ENCODE assay signal across 10 mouse cellular contexts in the genomic region with DNA sequence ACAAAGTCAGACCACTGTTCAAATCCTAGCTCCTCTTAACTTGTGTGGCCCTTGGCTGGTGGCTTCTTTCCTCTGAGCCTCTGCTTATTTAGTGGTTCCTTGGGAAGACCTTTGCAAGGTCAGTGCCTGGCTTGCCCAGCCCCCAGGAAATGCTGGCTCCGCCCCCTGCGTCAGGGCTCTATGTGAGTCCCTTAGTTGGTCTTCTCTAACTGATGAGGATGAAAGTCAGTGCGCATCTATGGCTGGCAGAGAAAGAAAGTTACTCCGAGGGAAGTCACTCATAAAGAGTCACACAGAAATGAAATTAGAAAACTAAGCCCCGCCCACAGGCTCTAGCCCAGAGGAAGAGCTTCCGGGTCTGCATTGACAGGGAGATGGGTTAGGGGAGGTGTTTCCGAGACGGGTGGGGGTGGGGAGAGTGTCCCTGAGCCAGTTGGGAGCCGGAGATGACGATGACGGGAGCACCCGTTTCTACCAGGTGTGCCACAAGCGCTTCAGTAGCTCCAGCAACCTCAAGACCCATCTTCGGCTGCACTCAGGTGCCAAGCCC. TPM values are rescaled to one million over a fixed set of nuclear protein-coding genes. Genes with fewer than 3 reads are reported as not detected.
DNase-seq lines count a peak whose midpoint lies in the region; ATAC-seq and TF ChIP-seq lines count a peak whose summit lies in the region.
"Had no signal": no experiment of that assay in that cellular context is flagged by ENCODE, and none has a peak within 500 bp of the region (broad histone marks: within the 10 kb centered on the region; RNA-seq: fewer than 3 reads in every experiment).

No protein-coding gene starts in this region.

- no peak overlapping the region for H3K9ac ChIP-seq in lung, embryonic 14.5 days
- H3K9ac ChIP-seq in intestine, postnatal 0 days (ENCODE audit: low read depth, low read length) = no peak overlapping the region

- H3K4me1 ChIP-seq in lung, embryonic 14.5 days (ENCODE audit: insufficient read depth) = no peaks in the 10 kb centered on the region
- H3K4me1 ChIP-seq in intestine, postnatal 0 days (replicated peaks; ENCODE audit: control insufficient read depth, insufficient read depth, low read length) = peaks cover 5% of the 10 kb centered on the region; the same call in 1 of the 2 replicates
- H3K4me1 ChIP-seq in thymus, adult 2 months (replicated peaks; ENCODE audit: control insufficient read depth, insufficient read depth, low read length) = peaks cover 41% of the 10 kb centered on the region

- peak; percentile 15 for DNase-seq in lung, embryonic 14.5 days
- DNase-seq in lung, postnatal 36 days = no peak
- DNase-seq in thymus, adult 2 months = peak; percentile 43
- no peak for DNase-seq in ovary, postnatal 14 days (ENCODE audit: low spot score)
- no peak for DNase-seq in cerebellum, adult 9-10 months
- DNase-seq: cerebellum, adult 18-20 months; right cerebral cortex, postnatal 25 days had no signal

- 23% methylated on average over 14 of the region's 14 CpGs for WGBS in lung, embryonic 14.5 days
- WGBS in intestine, postnatal 0 days = 33% methylated on average over 14 of the region's 14 CpGs
- WGBS in thymus, adult 2 months = 26% methylated on average over 14 of the region's 14 CpGs

- no peak for TF ChIP-seq CTCF in lung, embryonic 14.5 days (IDR thresholded peaks at IDR 0.05; ENCODE audit: low read depth)
- no peak for TF ChIP-seq CTCF in intestine, postnatal 0 days (IDR thresholded peaks at IDR 0.05; ENCODE audit: low read depth)
- TF ChIP-seq CTCF in thymus, adult 2 months (IDR thresholded peaks at IDR 0.05; ENCODE audit: borderline replicate concordance, control insufficient read depth, extremely low read depth, insufficient read depth, low read length, poor library complexity) = no peak

- no peak for TF ChIP-seq POLR2A in thymus, adult 2 months (IDR thresholded peaks at IDR 0.05; ENCODE audit: control insufficient read depth, extremely low read depth, insufficient read depth, low read length, poor library complexity)

- H3K27me3 ChIP-seq in lung, embryonic 14.5 days (ENCODE audit: insufficient read depth, low read length) = peaks cover 7% of the 10 kb centered on the region; the same call in 1 of the 2 replicates
- no peaks in the 10 kb centered on the region for H3K27me3 ChIP-seq in intestine, postnatal 0 days (replicated peaks; ENCODE audit: control insufficient read depth, insufficient read depth, low read length)
- no peaks in the 10 kb centered on the region for H3K27me3 ChIP-seq in thymus, adult 2 months (ENCODE audit: control insufficient read depth, insufficient read depth, low read length)

- no peaks in the 10 kb centered on the region for H3K36me3 ChIP-seq in lung, embryonic 14.5 days (ENCODE audit: insufficient read depth)
- H3K36me3 ChIP-seq in intestine, postnatal 0 days (ENCODE audit: control insufficient read depth, insufficient read depth) = no peaks in the 10 kb centered on the region
- H3K36me3 ChIP-seq in thymus, adult 2 months (ENCODE audit: control insufficient read depth, insufficient read depth, low read length) = no peaks in the 10 kb centered on the region

- no peaks in the 10 kb centered on the region for H3K9me3 ChIP-seq in lung, embryonic 14.5 days (ENCODE audit: low read depth, low read length)
- H3K9me3 ChIP-seq in intestine, postnatal 0 days (ENCODE audit: control insufficient read depth) = no peaks in the 10 kb centered on the region

- no peak for ATAC-seq in lung, embryonic 14.5 days (ENCODE audit: insufficient read depth)
- ATAC-seq in common myeloid progenitor, adult 5-6 weeks (replicated peaks; ENCODE audit: low read depth, poor library complexity, severe bottlenecking) = peak; percentile 11; the same call in 1 of the 2 replicates
- ATAC-seq in intestine, postnatal 0 days = no peak

- peak overlapping the region; percentile 14; the same call in 1 of the 2 replicates for H3K4me2 ChIP-seq in lung, embryonic 14.5 days
- H3K4me2 ChIP-seq in intestine, postnatal 0 days (replicated peaks; ENCODE audit: low read depth) = 0 out of 2 replicates have a peak overlapping the region, but pooled peaks have one; percentile 21

- no peak overlapping the region for H3K4me3 ChIP-seq in lung, embryonic 14.5 days (ENCODE audit: low read depth, low read length)
- no peak overlapping the region for H3K4me3 ChIP-seq in intestine, postnatal 0 days (ENCODE audit: low read depth, low read length)
- peak overlapping the region; percentile 36 for H3K4me3 ChIP-seq in thymus, adult 2 months (ENCODE audit: control insufficient read depth, insufficient read depth, low read length)

- no peak overlapping the region for H3K27ac ChIP-seq in lung, embryonic 14.5 days (ENCODE audit: low read depth)
- no peak overlapping the region for H3K27ac ChIP-seq in intestine, postnatal 0 days (ENCODE audit: low read depth, low read length)
- peak overlapping the region; percentile 66 for H3K27ac ChIP-seq in thymus, adult 2 months (ENCODE audit: control insufficient read depth, insufficient read depth, low read length)

RNA-seq across cellular contexts. Expression of gene Crybg2, which starts 2.4 kb away (rescaled TPM):
- 2.9 and 4.0 TPM in 2 replicates for polyA plus RNA-seq in lung, embryonic 14.5 days (2014; fragmentation: Nextera tagmentation; extraction: Ambion mirVana)
- total RNA-seq in common myeloid progenitor, adult 5-6 weeks (2017) = not detected in 2 replicates
- polyA plus RNA-seq in intestine, postnatal 0 days (2015; fragmentation: Nextera tagmentation; extraction: Ambion mirVana) = 17.9 and 22.5 TPM in 2 replicates
- polyA plus RNA-seq in thymus, adult 2 months (2012; rRNA removed) = 4.4 and 5.7 TPM in 2 replicates

RNA-seq across cellular contexts. Expression of gene Zfp683, which starts 4.6 kb away (rescaled TPM):
- polyA plus RNA-seq in lung, embryonic 14.5 days (2014; fragmentation: Nextera tagmentation; extraction: Ambion mirVana) = not detected in 2 replicates
- not detected in 2 replicates for total RNA-seq in common myeloid progenitor, adult 5-6 weeks (2017)
- not detected in 2 replicates for polyA plus RNA-seq in intestine, postnatal 0 days (2015; fragmentation: Nextera tagmentation; extraction: Ambion mirVana)
- polyA plus RNA-seq in thymus, adult 2 months (2012; rRNA removed) = 4.9 and 5.3 TPM in 2 replicates
- total RNA-seq: layer of hippocampus, adult 18-20 months had no signal

RNA-seq across cellular contexts. Expression of gene Cd52, which starts 36.6 kb away (rescaled TPM):
- 13.1 and 14.2 TPM in 2 replicates for polyA plus RNA-seq in lung, embryonic 14.5 days (2014; fragmentation: Nextera tagmentation; extraction: Ambion mirVana)
- 215 and 234 TPM in 2 replicates for total RNA-seq in common myeloid progenitor, adult 5-6 weeks (2017)
- polyA plus RNA-seq in intestine, postnatal 0 days (2015; fragmentation: Nextera tagmentation; extraction: Ambion mirVana) = 28.7 and 31.2 TPM in 2 replicates
- 355 and 480 TPM in 2 replicates for polyA plus RNA-seq in thymus, adult 2 months (2012; rRNA removed)

RNA-seq across cellular contexts. Expression of gene Lin28a, which starts 39.6 kb away (rescaled TPM):
- not detected in 2 replicates for polyA plus RNA-seq in lung, embryonic 14.5 days (2014; fragmentation: Nextera tagmentation; extraction: Ambion mirVana)
- total RNA-seq in common myeloid progenitor, adult 5-6 weeks (2017) = 0.18 TPM in 1 of 2 replicates, not detected in the other
- not detected in 2 replicates for polyA plus RNA-seq in intestine, postnatal 0 days (2015; fragmentation: Nextera tagmentation; extraction: Ambion mirVana)
- polyA plus RNA-seq in thymus, adult 2 months (2012; rRNA removed) = 0.03 TPM in 2 replicates
- total RNA-seq: layer of hippocampus, adult 18-20 months had no signal

RNA-seq across cellular contexts. Expression of gene Ubxn11, which starts 44.1 kb away (rescaled TPM):
- 6.8 and 7.8 TPM in 2 replicates for polyA plus RNA-seq in lung, embryonic 14.5 days (2014; fragmentation: Nextera tagmentation; extraction: Ambion mirVana)
- total RNA-seq in common myeloid progenitor, adult 5-6 weeks (2017) = 10.6 and 13.3 TPM in 2 replicates
- 0.88 and 1.5 TPM in 2 replicates for polyA plus RNA-seq in intestine, postnatal 0 days (2015; fragmentation: Nextera tagmentation; extraction: Ambion mirVana)
- polyA plus RNA-seq in thymus, adult 2 months (2012; rRNA removed) = 91.3 and 120 TPM in 2 replicates

Comparison
In these comparisons a context has a peak if more than half of its experiments do, and no peak if none do; other contexts are left out.
1. DNase-seq: peak in lung, embryonic 14.5 days (single experiment) and thymus, adult 2 months (single experiment); none in lung, postnatal 36 days (single experiment), ovary, postnatal 14 days (single experiment) and cerebellum, adult 9-10 months (single experiment).
2. RNA of gene Cd52, which starts 36.6 kb away (polyA plus RNA-seq): 355 to 480 TPM in thymus, adult 2 months; 28.7 to 31.2 TPM in intestine, postnatal 0 days and 13.1 to 14.2 TPM in lung, embryonic 14.5 days; every median in the first group is over 10 times any median in the second.